Mouse (Mus musculus) left cerebral cortex, postnatal 36 days (tissue): ENCODE data around the gene N4bp1. TPM values are rescaled to one million over a fixed set of nuclear protein-coding genes. Genes with fewer than 3 reads are reported as not detected.

Experiments
- DNase-seq, 2 experiments: peaks; one replicate each; pipeline ENCODE4 v3.0.0; 2021 to 2022; ENCODE audit warnings: low spot score in 2 of 2, mixed read lengths in 1 of 2
- intact Hi-C: fragments of 180-260 bp; cut with DNase I; formaldehyde crosslinking; loops from one replicate; pipeline ENCODE4 v1.15.1; 2025
- total RNA-seq, 2 experiments: library from RNA; stranded (reverse); gene quantifications; 2 replicates each; pipeline ENCODE4 v1.2.3; 2021

The N4bp1 gene
- total RNA-seq, 2 experiments from 2014 or later, result 31.1 to 38.6 TPM

DNA sequence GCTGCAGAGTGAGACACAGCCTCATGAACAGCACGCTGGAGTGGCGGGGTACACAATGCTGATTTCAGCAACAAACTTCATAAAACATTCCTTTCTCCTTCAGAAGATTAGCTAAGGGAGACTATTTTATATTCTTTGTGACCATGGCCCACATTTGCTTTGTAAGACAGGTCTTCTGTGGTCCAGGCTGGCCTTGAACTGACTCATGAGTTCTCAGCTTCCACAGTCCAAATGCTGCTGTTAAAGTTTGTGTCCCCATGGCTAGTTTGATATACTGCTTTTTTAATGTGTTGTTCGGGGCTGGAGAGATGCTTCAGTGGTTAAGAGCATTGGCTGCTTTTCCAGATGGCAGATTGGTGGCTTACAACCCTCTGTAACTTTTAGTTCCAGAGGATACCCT lies 17.0 kb downstream of the N4bp1 start:
- no peak for DNase-seq
- intact Hi-C loops, result no loop called here

DNA sequence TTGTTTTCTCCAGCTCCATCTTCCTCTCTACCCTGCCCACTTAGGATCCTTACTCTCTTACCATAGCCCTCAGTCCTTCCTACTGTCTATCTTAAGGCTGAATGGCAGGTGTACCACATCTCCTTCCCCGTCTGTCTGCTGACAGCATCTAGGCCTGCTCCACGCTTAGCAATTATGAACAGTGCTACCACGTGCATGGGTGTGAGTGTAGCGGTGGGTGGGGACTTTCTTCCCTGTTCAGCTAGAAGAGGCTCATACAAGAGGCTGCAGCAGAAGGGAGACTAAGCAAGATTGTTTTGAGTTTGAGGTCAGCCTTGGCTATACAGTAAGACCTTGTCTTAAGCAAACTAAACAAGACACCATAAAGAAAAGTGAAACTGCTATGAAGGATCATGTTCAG lies 20.3 kb downstream of the N4bp1 start:
- intact Hi-C loops, result no loop called here
- no peak for DNase-seq

DNA sequence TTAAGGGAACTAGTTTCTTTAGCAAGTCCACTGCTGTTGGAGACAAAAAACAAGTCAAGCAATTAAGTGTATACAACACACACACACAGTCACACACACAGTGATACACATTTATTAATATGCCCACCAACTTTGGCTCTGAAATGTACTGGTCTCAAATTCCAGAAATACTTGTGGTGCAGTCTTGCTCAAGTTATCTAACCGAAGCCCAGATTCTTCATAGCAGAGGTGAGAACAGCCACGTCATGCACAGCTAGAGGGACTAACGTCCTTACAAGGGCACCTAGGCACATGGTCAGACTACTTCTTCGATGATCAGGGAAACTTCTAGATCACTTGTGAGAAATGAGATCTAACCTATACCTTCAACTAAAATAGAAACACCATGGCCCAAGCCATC lies 22.2 kb downstream of the N4bp1 start:
- DNase-seq, result no peak
- intact Hi-C loops, result no loop called here

DNA sequence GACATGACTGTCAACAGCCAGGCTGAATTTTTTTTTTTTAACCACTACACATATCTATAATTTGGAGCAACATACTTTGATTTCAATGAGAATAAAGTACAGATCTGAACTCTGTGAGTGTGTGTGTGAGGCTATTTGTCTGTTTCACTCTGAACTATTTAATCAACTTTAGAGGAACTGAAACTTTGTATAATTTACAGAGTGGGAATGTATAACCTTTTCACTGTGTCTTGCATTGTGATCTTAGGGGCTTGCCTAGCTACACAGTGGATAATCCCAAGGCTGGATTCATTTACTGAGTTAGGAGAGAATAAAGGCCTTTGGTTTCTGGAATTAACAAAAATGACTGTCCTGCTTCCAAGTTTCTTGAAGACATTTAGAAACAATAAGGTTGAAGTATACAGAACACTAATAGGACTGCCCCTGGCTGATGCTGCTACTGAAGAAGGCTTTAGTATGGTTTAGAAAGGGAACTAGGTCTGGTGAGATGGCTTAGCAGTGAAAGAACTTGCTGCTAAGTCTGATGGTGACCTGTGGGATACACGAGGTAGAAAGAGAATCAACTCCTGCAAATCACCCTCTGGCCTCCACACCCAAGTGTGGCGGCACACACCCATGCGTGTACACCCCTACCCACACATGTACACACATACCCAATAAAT lies 22.8 kb downstream of the N4bp1 start:
- no peak for DNase-seq
- intact Hi-C loops, result no loop called here

DNA sequence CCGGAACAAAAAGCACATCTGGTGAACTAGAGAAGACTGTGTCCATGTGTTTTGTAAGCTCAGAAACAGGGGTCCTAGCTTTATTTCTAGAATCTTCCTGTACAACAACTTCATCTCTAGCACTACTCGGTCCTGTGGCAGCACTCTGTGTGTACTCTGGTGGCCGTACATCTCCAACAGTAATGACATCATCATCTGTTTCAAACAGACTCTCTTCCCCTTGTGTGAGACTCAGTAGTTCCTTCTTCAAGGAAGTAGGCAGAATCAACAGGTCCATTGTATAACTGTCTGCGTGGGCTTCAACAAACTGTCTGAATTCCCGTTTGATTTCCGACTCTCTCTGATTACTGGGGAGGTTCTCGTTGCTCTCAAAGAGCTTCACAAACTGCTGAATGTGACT lies 23.5 kb downstream of the N4bp1 start:
- intact Hi-C loops, result no loop called here
- no peak for DNase-seq

DNA sequence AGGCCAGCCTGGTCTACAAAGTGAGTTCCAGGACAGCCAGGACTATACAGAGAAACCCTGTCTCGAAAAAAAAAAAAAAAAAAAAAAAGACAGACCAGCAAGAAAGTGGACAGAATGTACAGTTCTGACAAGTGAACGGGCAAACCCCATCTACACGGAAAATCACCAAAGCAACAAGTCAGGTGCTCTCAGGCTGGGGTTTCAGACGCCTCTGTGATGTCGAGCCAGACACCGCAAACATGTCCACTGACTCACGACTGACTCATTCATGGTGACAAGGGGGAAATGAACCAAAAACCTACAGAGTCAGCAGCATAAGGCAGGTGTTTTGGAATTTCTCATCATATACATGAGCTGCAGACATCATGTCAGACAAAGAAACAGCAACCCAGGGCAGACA lies 28.8 kb downstream of the N4bp1 start:
- no peak for DNase-seq
- intact Hi-C loops, result no loop called here

DNA sequence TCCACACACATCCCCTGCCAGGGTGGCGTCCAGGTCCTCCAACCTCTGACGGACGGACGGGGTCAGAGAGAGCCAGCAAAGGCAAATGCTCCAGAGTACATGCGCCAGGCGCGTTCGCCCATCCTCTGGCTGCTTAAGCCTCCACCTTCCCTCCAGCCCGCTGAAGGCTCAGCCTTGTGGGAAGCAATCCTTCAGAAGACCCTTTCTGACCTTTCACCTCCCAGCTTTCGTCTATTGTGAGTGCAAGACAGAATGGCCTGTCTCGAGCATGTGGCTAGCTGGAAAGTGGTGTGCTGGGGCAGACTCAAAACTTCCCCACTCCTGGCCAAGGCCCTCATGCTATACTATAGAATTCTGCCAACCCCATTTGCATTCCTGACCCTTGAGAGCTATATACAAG lies 30.4 kb downstream of the N4bp1 start:
- no peak for DNase-seq
- intact Hi-C loops, result no loop called here

DNA sequence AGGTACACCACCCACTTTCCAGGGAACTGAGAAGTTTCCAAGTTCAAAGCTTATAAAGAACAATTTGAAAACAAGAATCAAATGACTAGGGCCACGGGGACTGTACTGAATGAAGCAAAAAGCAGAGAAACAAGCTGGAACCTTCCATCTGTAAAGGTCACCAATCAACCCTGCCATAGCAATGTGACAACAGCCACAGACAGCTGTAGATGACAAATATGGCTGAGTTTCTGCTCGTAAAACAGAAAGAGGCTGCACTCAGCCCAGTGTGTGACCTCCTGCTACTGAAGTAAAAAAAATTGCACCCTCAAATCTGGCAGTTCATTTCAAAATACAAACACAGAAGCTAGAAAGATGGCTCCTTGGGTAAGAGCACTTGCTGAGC lies 31.1 kb downstream of the N4bp1 start:
- no peak for DNase-seq

DNA sequence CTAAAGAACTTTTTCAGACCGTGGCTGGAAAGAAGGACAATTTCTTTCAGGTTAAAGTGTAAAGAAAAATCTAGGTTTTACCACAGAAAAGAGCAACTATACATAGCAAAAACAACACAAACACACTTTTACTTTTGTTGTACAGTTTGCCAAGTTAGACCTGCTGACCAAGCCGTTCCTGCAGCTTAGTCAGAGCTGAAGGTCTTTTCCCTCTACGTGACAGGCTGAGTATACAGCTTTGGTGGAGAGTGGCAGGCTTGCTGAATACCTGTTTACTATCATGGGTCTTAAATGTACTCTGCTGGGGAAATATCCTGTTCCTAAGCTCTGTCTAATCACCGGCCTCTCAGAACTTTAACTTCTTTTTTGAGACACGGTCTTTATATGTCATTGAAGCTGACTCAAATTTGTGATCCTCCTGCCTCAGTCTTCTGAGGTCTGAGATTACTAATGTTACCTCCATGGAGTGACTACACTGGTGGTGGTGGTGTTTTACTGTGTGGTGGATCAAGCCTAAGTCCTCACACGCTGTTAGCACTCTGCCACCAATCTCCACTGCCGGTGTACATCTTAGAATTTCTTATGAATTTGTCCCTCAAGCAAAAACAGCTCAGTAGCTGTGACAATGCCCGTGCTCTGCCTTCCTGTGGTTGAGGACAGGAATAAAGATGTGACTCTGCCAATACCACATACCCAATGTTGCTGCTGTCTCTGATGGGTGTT lies 31.6 kb downstream of the N4bp1 start:
- no peak for DNase-seq
- intact Hi-C loops, result no loop called here

More for the DNA sequence above, 31.1 kb downstream of the N4bp1 start:
- intact Hi-C loops, result no loop called here

DNA sequence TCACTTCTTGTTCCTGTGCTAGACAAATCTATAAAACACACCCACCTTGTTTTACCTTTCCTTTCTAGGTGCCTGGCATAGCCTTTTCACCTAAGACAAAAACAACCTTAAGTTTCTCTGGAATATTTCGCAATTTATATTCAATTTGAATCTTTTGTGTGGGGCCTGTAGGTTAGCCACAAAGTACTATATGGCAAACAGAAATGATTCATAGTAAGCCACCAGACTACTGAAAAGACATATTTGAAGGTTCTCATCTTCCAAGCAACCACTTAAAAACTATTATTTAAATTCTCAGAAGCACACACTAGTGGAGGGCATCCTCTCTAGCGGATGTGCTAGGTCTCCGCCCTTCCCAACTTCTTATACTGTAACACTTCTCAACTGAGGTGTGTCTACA lies 32.6 kb downstream of the N4bp1 start:
- DNase-seq, result no peak
- intact Hi-C loops, result no loop called here

DNA sequence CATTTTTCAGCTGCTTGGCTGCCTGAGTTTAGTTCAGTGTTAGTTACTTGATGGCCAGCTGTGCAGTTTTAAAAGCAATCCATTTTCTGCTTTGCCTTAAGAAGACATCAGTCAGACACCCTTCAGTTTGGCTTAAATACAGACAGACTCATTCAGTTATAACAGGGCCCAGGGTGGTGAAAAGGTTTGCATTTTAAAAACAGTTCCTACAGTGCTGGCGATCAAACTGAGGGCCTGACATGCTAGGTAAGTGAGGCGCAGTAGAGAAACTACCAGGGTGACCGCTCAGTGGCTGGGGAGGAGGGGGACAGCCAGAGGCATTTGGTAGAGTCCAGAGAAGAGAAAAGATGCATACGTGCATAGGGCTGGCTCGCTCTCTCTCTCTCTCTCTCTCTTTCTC lies 36.2 kb downstream of the N4bp1 start:
- intact Hi-C loops, result loop anchor here (5.0 to 10.0 kb wide), 2 partner anchors 53 to 194 kb away; no protein-coding TSS in a partner anchor
- DNase-seq, result no peak

DNA sequence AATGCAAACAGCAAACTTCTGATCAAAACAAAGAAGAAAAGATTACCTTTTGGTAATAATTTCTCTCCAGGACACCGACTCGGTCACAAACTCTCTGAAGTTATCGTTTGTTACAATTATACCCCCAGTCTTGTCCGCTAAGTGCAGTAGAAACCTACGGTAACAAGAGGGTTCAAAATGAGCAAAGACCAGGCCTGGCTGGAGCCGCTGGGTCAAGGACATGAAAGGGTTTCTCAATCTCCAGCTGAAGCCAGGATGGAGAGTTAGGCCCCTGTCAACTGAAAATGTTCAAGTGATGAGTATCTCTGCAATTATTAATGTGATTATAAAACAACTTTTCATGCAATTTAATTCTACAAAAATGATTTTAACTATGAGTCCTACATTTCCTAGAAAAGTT lies 36.7 kb downstream of the N4bp1 start:
- intact Hi-C loops, result loop anchor here (5.0 to 10.0 kb wide), 2 partner anchors 54 to 194 kb away; no protein-coding TSS in a partner anchor
- no peak for DNase-seq

DNA sequence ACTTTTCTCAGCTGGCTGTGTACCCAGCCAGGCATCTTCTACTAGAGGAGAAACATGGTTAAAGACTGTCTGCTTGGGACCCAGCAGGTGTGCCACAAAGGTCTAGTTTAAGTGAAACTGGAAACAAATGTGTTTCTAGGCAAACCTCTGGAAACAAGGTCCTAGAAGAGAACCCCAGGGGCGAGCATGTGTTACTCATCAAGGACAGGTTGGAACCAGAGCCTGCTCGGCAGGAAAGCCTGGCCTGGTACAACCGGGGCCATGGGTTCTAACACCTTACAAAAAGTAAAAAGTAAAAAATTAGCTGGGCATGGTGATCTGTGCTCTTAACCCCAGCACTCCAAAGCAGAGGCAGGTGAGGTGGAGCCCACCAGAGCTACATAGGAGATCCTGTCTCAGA lies 38.0 kb downstream of the N4bp1 start:
- intact Hi-C loops, result loop anchor here (5.0 to 10.0 kb wide), 2 partner anchors 55 to 192 kb away; no protein-coding TSS in a partner anchor
- DNase-seq, result no peak

DNA sequence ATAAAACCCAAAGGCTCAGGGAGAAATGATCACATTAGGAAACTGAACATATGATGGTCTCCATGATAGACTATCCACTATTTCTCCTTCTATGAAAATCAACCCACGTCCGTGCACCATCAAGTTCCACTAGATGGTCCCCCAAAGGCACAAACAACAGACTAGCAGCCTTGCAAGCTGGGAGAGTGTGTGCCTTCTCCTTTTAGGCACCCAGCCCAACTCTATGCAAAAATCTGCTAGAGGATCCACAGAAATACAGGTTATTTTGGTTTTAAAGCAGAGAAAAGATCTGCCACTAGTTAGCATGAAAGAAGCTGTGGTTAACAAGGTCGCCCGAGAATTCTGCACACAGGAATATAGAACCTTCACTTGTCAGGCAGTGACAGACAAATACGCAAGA lies 39.2 kb downstream of the N4bp1 start:
- no peak for DNase-seq
- intact Hi-C loops, result loop anchor here (5.0 to 10.0 kb wide), 2 partner anchors 56 to 191 kb away; no protein-coding TSS in a partner anchor

DNA sequence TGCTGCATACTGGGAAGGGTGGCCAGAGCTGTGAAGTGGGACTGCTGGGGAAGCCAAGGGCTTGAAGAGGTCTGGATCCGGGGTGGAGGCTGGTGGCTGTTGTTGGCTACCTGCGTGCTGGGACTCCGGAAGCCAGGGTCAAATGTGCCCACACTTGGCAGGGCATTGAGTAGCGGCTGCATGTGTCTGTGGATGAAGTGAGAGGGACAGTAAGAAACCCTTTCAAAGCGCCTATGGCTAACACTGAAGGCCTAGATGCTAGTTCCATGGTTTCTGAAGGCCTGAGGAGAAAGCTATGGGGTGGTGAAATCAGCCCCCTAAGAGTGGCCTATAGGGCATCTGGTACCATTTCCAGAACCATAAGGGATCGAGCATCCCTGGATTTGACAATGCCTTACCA lies 40.2 kb downstream of the N4bp1 start:
- intact Hi-C loops, result loop anchor here (5.0 to 10.0 kb wide), 2 partner anchors 57 to 190 kb away; no protein-coding TSS in a partner anchor
- DNase-seq, result no peak

DNA sequence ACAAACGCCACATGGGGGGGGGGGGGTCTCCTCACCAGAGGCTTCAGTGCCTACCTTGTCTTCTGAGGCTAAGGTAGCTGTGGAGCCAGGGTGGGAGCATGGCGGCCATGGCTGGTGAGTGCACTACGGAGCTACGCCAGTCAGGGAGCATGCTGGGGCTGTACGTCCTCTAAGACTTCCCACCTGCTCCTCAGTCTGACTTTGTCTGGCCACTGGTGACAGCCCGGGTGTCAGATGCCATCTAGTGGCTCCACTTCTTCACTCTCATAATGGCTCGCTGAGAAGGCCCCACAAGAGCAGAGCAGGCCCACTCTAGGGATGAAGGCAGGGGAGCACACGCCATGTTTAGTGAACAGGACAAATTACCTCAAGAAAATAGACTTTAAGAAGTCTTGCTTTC lies 41.2 kb downstream of the N4bp1 start:
- DNase-seq, result no peak
- intact Hi-C loops, result loop anchor here (10.0 kb wide), 1 partner anchor 189 kb away; no protein-coding TSS in a partner anchor

DNA sequence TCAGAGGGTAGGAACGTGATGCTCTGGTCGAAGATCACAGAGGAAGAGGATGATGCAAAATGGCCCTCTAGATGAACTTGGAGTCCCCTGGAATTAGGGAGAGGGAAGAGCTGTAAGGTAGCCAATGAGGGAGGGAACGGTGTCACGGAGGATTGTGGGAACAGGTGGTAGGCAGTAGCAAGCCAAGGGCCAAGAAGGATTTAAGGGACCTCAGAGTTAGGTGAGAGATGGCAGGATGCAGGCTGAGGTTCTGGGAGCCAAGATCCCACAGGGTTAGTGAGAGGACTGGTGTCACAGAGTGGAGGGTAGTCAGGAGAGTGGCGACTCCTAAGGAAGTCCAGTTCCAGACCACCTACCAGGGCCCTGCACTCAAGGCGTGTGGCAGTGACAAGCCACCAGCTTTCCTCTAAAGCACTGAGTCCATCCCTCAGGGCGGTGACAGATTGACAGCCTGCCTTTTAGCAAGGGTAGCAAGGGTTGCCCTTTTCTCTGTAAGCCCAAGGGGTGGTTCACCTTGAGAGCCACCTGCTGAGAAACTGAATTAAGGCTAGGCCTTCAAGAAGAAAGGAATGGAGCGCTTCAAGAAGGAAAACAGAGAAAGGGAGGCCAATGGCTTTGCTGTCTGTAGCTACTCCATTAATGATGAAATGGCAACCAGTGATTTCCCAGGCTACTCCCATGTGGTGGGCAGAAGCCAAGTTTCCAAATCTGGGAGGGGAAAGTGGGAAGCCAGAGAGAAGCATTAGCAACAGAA lies 43.3 kb downstream of the N4bp1 start:
- DNase-seq, result no peak
- intact Hi-C loops, result loop anchor here (10.0 kb wide), 1 partner anchor 187 kb away; no protein-coding TSS in a partner anchor

DNA sequence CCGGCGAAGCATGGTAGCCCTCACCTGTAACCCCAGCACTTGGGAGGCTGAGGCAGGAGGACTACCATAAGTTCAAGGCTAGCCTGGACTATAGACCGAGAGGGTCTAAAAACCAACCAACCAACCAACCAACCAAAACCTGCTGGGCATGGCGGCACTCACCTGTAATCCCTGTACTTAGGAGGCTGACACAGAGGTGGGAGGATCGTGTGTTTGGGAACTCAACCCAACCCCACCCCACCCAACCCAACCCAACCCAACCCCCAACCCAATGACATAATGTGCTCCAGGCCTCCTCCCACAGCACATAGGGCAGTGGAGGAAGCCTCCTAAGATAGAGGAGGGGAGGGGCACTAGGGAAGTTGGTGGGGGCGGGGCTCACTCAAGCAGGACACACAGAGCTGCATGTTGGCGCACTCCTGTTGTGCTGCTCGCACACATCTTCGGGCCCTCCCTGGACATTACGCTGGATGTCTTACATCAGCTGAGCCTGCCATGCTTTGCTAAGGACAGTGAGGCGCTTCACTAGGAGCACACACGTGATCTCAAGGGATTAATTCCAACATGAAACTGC lies 44.9 kb downstream of the N4bp1 start:
- intact Hi-C loops, result loop anchor here (10.0 kb wide), 1 partner anchor 185 kb away; no protein-coding TSS in a partner anchor
- DNase-seq, result no peak

DNA sequence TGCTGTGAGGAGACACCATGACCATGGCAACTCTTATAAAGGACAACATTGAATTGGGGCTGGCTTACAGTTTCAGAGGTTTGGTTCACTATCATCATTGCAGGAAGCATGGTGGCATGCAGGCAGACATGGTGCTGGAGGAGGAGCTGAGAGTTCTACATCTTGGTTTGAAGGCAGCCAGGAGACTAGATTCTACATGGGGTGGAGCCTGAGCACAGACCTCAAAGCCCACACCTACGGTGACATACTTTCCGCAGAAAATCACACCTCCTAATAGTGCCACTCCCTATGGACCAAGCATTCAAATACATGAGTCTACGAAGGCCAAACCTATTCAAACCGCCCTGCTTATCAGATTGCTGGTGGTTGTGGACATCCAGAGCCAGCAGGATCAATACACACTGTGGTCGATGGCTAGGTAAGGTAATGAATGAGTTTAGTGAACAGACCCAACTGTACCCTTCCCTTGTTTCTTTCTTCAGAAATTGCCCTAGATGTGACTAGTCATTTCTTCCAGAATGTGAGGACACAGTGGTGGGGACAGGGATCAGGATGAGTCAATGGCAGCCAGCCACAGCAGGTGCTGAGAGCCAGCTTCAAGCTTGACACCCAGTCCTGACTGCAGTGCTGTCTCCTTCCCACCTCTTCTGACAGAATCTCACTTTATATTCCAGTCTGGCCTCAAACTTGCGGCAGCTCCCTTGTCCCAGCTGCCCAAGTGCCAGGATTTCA lies 46.2 kb downstream of the N4bp1 start:
- DNase-seq, result no peak
- intact Hi-C loops, result no loop called here
